Mouse (Mus musculus): Measurements from ENCODE around the gene Dglucy.

DNA sequence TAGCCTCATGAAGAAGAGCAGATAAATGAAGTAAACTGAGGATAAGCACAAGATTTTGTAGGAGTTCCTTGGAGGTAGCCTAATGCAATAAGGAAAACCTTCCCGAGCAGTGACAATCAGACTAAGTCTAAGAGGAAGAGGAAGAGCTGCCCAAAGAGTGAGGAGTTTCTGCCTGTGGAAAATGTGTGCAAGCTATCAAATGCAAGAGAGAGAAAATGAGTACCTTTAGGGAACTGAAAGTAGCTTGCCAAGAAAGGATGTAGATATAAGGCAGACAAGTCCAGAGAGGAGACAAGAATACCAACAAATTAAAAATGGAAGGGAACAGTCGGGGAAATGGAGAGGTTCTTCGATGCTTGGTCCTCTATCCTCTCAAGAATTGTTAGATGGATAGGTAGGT, 106.7 kb downstream of the Dglucy start:
- TF ChIP-seq POLR2A (IDR thresholded peaks at IDR 0.05; ENCODE audit: low read depth, low read length), result no peak
- TF ChIP-seq CTCF (IDR thresholded peaks at IDR 0.05; ENCODE audit: borderline replicate concordance, insufficient read depth, low read length), result no peak
